Mouse (Mus musculus): Measurements from ENCODE around the gene Polr3g. TPM values are rescaled to one million over a fixed set of nuclear protein-coding genes. Genes with fewer than 3 reads are reported as not detected.
"Not testable (repeated sequence)": the region's sequence is repeated elsewhere in the genome, so short reads cannot be mapped to it uniquely, and the experiment has no call there.

Polr3g gene
- total RNA-seq (2017) = 8.4 and 11.8 TPM in 2 replicates

- ATAC-seq (ENCODE audit: extremely low read depth, insufficient number of reproducible peaks, low FRiP score, poor library complexity, severe bottlenecking) = peak; percentile 90
Measured at GRCm38 (mm10) chr13:81710775-81711545, at the start of gene Polr3g, which contains the start of gene Mblac2. TSS of gene Polr3g (minus strand) at chr13:81711013. TSS of gene Mblac2 (plus strand) at chr13:81711341.

- ATAC-seq (ENCODE audit: extremely low read depth, insufficient number of reproducible peaks, low FRiP score, poor library complexity, severe bottlenecking) = peak; percentile 69; the same call in 1 of the 2 replicates
Measured at GRCm38 (mm10) chr13:81760379-81760778, 49.6 kb upstream of the Polr3g start.

- no peak for ATAC-seq (ENCODE audit: extremely low read depth, insufficient number of reproducible peaks, low FRiP score, poor library complexity, severe bottlenecking)
Measured at GRCm38 (mm10) chr13:81757058-81757660, 46.3 kb upstream of the Polr3g start.

GRCm38 (mm10) chr13:81755324-81755723 is 44.5 kb upstream of the Polr3g start:
- ATAC-seq (ENCODE audit: extremely low read depth, insufficient number of reproducible peaks, low FRiP score, poor library complexity, severe bottlenecking) = no peak

GRCm38 (mm10) chr13:81754878-81755277 is 44.1 kb upstream of the Polr3g start:
- no peak for ATAC-seq (ENCODE audit: extremely low read depth, insufficient number of reproducible peaks, low FRiP score, poor library complexity, severe bottlenecking)

GRCm38 (mm10) chr13:81744092-81744396 is 33.2 kb upstream of the Polr3g start:
- no peak for ATAC-seq (ENCODE audit: extremely low read depth, insufficient number of reproducible peaks, low FRiP score, poor library complexity, severe bottlenecking)

- no peak for ATAC-seq (ENCODE audit: extremely low read depth, insufficient number of reproducible peaks, low FRiP score, poor library complexity, severe bottlenecking)
Measured at GRCm38 (mm10) chr13:81743391-81744091, 32.7 kb upstream of the Polr3g start.

GRCm38 (mm10) chr13:81740898-81741297 is 30.1 kb upstream of the Polr3g start:
- ATAC-seq (ENCODE audit: extremely low read depth, insufficient number of reproducible peaks, low FRiP score, poor library complexity, severe bottlenecking) = peak; percentile 92

- ATAC-seq (ENCODE audit: extremely low read depth, insufficient number of reproducible peaks, low FRiP score, poor library complexity, severe bottlenecking) = no peak
Measured at GRCm38 (mm10) chr13:81736606-81737005, 25.8 kb upstream of the Polr3g start.

GRCm38 (mm10) chr13:81730362-81730761 is 19.5 kb upstream of the Polr3g start:
- no peak for ATAC-seq (ENCODE audit: extremely low read depth, insufficient number of reproducible peaks, low FRiP score, poor library complexity, severe bottlenecking)

- ATAC-seq (ENCODE audit: extremely low read depth, insufficient number of reproducible peaks, low FRiP score, poor library complexity, severe bottlenecking) = no peak
Measured at GRCm38 (mm10) chr13:81729102-81729501, 18.3 kb upstream of the Polr3g start.

GRCm38 (mm10) chr13:81728141-81728540 is 17.3 kb upstream of the Polr3g start:
- ATAC-seq (ENCODE audit: extremely low read depth, insufficient number of reproducible peaks, low FRiP score, poor library complexity, severe bottlenecking) = not testable (repeated sequence)

GRCm38 (mm10) chr13:81713896-81714295 is 3.1 kb upstream of the Polr3g start:
- ATAC-seq (ENCODE audit: extremely low read depth, insufficient number of reproducible peaks, low FRiP score, poor library complexity, severe bottlenecking) = no peak

GRCm38 (mm10) chr13:81711546-81712371 is 946 bp upstream of the Polr3g start:
- no peak for ATAC-seq (ENCODE audit: extremely low read depth, insufficient number of reproducible peaks, low FRiP score, poor library complexity, severe bottlenecking)

- ATAC-seq (ENCODE audit: extremely low read depth, insufficient number of reproducible peaks, low FRiP score, poor library complexity, severe bottlenecking) = no peak
Measured at GRCm38 (mm10) chr13:81710266-81710665, 547 bp downstream of the Polr3g start.

- no peak for ATAC-seq (ENCODE audit: extremely low read depth, insufficient number of reproducible peaks, low FRiP score, poor library complexity, severe bottlenecking)
Measured at GRCm38 (mm10) chr13:81709805-81710204, 1.0 kb downstream of the Polr3g start.

GRCm38 (mm10) chr13:81706311-81706710 is 4.5 kb downstream of the Polr3g start:
- no peak for ATAC-seq (ENCODE audit: extremely low read depth, insufficient number of reproducible peaks, low FRiP score, poor library complexity, severe bottlenecking)

GRCm38 (mm10) chr13:81703621-81704020 is 7.2 kb downstream of the Polr3g start:
- no peak for ATAC-seq (ENCODE audit: extremely low read depth, insufficient number of reproducible peaks, low FRiP score, poor library complexity, severe bottlenecking)

- ATAC-seq (ENCODE audit: extremely low read depth, insufficient number of reproducible peaks, low FRiP score, poor library complexity, severe bottlenecking) = 0 out of 2 replicates have a peak, but pooled peaks have one; percentile 19
Measured at GRCm38 (mm10) chr13:81703148-81703547, 7.7 kb downstream of the Polr3g start.
